8 mouse cellular contexts compared by ENCODE assay signal in the genomic region with DNA sequence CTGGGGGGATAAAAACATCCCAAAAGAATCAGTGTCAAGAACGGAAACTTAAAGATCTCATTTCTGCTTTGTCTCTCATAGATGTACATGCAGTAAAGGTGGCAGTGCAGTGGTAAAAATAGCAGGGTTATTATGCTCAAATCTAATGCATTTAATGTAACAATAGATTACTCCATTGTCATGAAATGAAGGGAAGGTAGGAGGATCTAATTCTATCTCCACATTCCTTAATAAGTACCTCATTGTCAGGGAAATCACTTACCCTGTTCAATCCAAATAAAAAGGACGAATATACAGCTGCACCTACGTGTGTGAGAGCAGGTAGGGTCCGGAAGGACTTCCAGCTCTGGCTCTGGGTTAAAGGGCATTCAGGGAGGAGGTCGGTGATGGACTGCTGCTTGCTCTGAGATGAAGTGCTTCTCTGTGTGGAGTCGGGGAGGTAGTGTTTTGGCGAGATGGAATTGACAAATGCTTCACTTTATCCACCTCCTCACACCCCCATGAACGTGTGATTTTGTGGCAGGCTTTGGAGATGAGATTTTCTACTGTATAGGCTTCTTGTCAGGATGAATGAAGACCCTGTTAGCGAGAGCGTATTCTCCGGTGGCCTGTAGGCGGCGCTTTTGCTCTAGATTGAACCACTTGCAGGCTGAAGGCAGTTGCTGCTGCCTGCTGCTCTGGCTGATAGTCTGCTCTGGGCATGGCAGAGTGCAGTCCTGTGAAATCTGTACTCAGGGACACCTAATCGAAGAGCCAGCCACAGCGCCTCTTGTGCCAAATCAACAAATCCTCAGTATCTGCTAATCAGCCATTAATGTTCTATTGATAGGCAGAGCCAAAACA.
DNase-seq lines count a peak whose midpoint lies in the region; ATAC-seq and TF ChIP-seq lines count a peak whose summit lies in the region.

No protein-coding gene starts in this region.

- no peaks in the 10 kb centered on the region for H3K4me1 ChIP-seq in E14TG2a.4 (replicated peaks; ENCODE audit: low read depth, low read length)
- H3K4me1 ChIP-seq in heart, embryonic 11.5 days (ENCODE audit: control insufficient read depth, insufficient read depth, low read length), result no peaks in the 10 kb centered on the region
- H3K4me1 ChIP-seq in midbrain, embryonic 11.5 days (ENCODE audit: control insufficient read depth, insufficient read depth, low read length), result no peaks in the 10 kb centered on the region; the same call in 1 of the 2 replicates

- H3K4me3 ChIP-seq in E14TG2a.4 (replicated peaks; ENCODE audit: low read length), result no peak overlapping the region
- no peak overlapping the region for H3K4me3 ChIP-seq in heart, embryonic 11.5 days (ENCODE audit: low read depth, low read length)
- no peak overlapping the region for H3K4me3 ChIP-seq in midbrain, embryonic 11.5 days (ENCODE audit: low read depth, low read length)

- no peak overlapping the region for H3K4me2 ChIP-seq in heart, embryonic 11.5 days
- no peak overlapping the region for H3K4me2 ChIP-seq in midbrain, embryonic 11.5 days

- no peaks in the 10 kb centered on the region for H3K9me3 ChIP-seq in E14TG2a.4 (ENCODE audit: low read length)
- no peaks in the 10 kb centered on the region for H3K9me3 ChIP-seq in heart, embryonic 11.5 days (replicated peaks; ENCODE audit: control insufficient read depth, low read length)
- H3K9me3 ChIP-seq in midbrain, embryonic 11.5 days (ENCODE audit: control insufficient read depth, low read length), result no peaks in the 10 kb centered on the region

- peak; percentile 18; the same call in 1 of the 2 replicates for ATAC-seq in heart, embryonic 11.5 days (replicated peaks; ENCODE audit: insufficient number of reproducible peaks, low FRiP score, low TSS enrichment)
- peak; percentile 90 for ATAC-seq in midbrain, embryonic 11.5 days (ENCODE audit: low FRiP score)
- ATAC-seq in megakaryocyte, adult 5-6 weeks (ENCODE audit: poor library complexity, severe bottlenecking), result no peak

- no peak overlapping the region for H3K27ac ChIP-seq in heart, embryonic 11.5 days (ENCODE audit: low read depth, low read length)
- H3K27ac ChIP-seq in midbrain, embryonic 11.5 days (ENCODE audit: low read depth, low read length), result no peak overlapping the region

- peak; percentile 87 for TF ChIP-seq CTCF in E14TG2a.4 (conservative IDR thresholded peaks at IDR 0.05; ENCODE audit: low read length)

- WGBS in heart, embryonic 11.5 days (ENCODE audit: insufficient replicate concordance), result 21% methylated on average over 15 of the region's 15 CpGs
- 23% methylated on average over 15 of the region's 15 CpGs for WGBS in midbrain, embryonic 11.5 days

- H3K36me3 ChIP-seq in E14TG2a.4 (ENCODE audit: insufficient read depth, low read length), result no peaks in the 10 kb centered on the region
- H3K36me3 ChIP-seq in heart, embryonic 11.5 days (ENCODE audit: control insufficient read depth, insufficient read depth, low read length), result no peaks in the 10 kb centered on the region
- no peaks in the 10 kb centered on the region for H3K36me3 ChIP-seq in midbrain, embryonic 11.5 days (ENCODE audit: control insufficient read depth, insufficient read depth, low read length)

- no peak overlapping the region for H3K9ac ChIP-seq in heart, embryonic 11.5 days (ENCODE audit: low read depth, low read length)
- no peak overlapping the region for H3K9ac ChIP-seq in midbrain, embryonic 11.5 days (ENCODE audit: low read length)

- DNase-seq in WW6 (ENCODE audit: low read depth, low spot score), result peak; percentile 39
- DNase-seq in cerebellum, postnatal 4 days (ENCODE audit: low spot score in 2 of 2), result peak; percentile 70 to 87
- peak; percentile 82 to 86 for DNase-seq in layer of hippocampus, adult 8-10 months (ENCODE audit: low spot score in 2 of 2)
- DNase-seq in midbrain, embryonic 11.5 days (ENCODE audit: low spot score, missing footprints), result peak; percentile 96
- peak; percentile 93 for DNase-seq in right cerebral cortex, postnatal 4 days

- no peaks in the 10 kb centered on the region for H3K27me3 ChIP-seq in E14TG2a.4 (ENCODE audit: insufficient read depth, low read length)
- H3K27me3 ChIP-seq in heart, embryonic 11.5 days (ENCODE audit: control insufficient read depth, insufficient read depth, low read length), result no peaks in the 10 kb centered on the region
- H3K27me3 ChIP-seq in midbrain, embryonic 11.5 days (ENCODE audit: control insufficient read depth, insufficient read depth, low read length), result no peaks in the 10 kb centered on the region

Comparison
In these comparisons a context has a peak if more than half of its experiments do, and no peak if none do; other contexts are left out.
1. DNase-seq: peak in every context shown above with its lines; median percentile 96 in midbrain, embryonic 11.5 days; 93 in right cerebral cortex, postnatal 4 days; 84 in layer of hippocampus, adult 8-10 months; 78 in cerebellum, postnatal 4 days; 39 in WW6.